Mouse (Mus musculus) stomach, embryonic 14.5 days (tissue): ENCODE measurements at regions not wholly inside any gene's neighbourhood (a gene's known extent, or its start where the extent isn't known, plus 50 kb on each side); places are given as distances from the start of the nearest gene placed in this dataset.

Source experiments
- ATAC-seq: fragments of 200-750 bp; cut with Nextera tagmentation; 2 replicates; pipeline ENCODE4 v1.8.0; 2017; ENCODE audit warnings: low read depth, moderate TSS enrichment; ENCODE audit not compliant: insufficient number of reproducible peaks, insufficient read depth, low FRiP score
- H3K27ac ChIP-seq: fragments of 300-500 bp; sonication (generic); 2 replicates; pipeline ENCODE4 v1.5.1; 2014; ENCODE audit warnings: mild to moderate bottlenecking, low read length, moderate library complexity, mixed read lengths
- H3K27me3 ChIP-seq: fragments of 300-500 bp; sonication (generic); 2 replicates; pipeline ENCODE4 v1.6.1; 2014; ENCODE audit warnings: low read length, control low read depth, mixed read lengths; ENCODE audit not compliant: control insufficient read depth, insufficient read depth
- H3K36me3 ChIP-seq: fragments of 300-500 bp; sonication (generic); 2 replicates; pipeline ENCODE4 v1.6.1; 2014; ENCODE audit warnings: mild to moderate bottlenecking, control low read depth, low read length, moderate library complexity, mixed read lengths; ENCODE audit not compliant: control insufficient read depth, insufficient read depth
- H3K4me1 ChIP-seq: fragments of 300-500 bp; sonication (generic); 2 replicates; pipeline ENCODE4 v1.6.1; 2014; ENCODE audit warnings: low read length, control low read depth, mixed read lengths; ENCODE audit not compliant: control insufficient read depth, insufficient read depth
- H3K4me2 ChIP-seq: fragments of 300-500 bp; sonication (generic); replicated peaks from 2 replicates; pipeline ENCODE4 v1.6.1; 2014; ENCODE audit warnings: low read depth, low read length, control low read depth
- H3K4me3 ChIP-seq: fragments of 300-500 bp; sonication (generic); 2 replicates; pipeline ENCODE4 v1.5.1; 2014; ENCODE audit warnings: low read depth, low read length, control low read depth
- H3K9ac ChIP-seq: fragments of 300-500 bp; sonication (generic); replicated peaks from 2 replicates; pipeline ENCODE4 v1.6.1; 2014; ENCODE audit warnings: low read depth, mild to moderate bottlenecking, control low read depth, low read length, moderate library complexity, mixed read lengths
- H3K9me3 ChIP-seq: fragments of 300-500 bp; sonication (generic); 2 replicates; pipeline ENCODE4 v1.6.1; 2016; ENCODE audit warnings: low read depth, low read length, control low read depth; ENCODE audit not compliant: control insufficient read depth
- WGBS: fragments of 180-500 bp; shearing (Covaris S2); extraction: QIAGEN DNeasy Blood & Tissue Kit; methylation state at CpG from one replicate; pipeline ENCODE4 v1.1.7; 2014; 5-methylcytosine and 5-hydroxymethylcytosine counted together

DNA sequence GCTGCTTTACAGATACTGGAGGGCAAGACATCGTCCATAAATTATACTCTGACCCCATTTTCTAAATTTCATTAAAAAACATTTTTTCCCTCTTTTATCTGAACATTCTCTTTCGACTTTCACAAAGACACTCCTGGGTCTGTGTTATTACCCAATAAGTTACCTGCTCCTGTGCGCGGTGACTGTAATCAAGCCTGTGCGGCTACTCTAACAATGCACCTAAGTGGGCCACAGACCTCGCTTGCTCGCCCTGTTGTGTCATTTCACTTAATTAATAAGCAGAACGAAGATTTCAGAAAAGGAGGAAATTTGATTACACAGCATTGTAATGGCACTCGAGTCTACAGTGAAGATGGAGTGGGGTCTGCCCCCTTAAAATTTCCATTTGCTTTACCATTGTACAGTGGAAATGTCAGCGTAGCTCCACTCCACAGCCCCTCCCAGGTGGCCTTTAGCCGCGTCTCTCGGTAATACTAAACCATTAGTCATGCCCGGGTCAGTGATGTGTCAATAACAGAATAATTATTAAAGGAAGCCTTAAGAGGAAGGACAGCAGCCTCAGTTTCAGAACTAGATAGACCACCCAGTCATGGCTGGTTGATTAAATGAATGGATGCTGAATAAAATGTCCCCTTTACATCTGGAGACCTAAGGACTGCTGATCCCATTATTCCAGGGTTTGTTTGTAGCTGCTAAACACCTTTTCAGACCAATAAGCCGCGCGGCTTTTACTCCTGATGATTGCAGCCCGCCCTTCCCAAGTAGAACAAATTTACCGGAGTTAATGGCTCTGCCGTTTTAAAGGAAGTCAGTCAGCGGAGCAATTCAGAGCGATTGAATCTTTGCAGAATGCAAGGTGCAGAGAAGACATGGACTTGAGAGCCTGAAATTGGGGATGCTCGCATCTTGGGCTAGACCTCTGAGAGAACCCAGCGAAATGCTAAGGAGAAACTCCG, 194.5 kb upstream of the Creb1 start:
- Histone ChIP-seq H3K27me3 (no peaks in the 10 kb centered on the region), H3K9ac (no peak overlapping the region), H3K4me1 (no peaks in the 10 kb centered on the region), H3K36me3 (no peaks in the 10 kb centered on the region), H3K9me3 (no peaks in the 10 kb centered on the region), H3K27ac (no peak overlapping the region), H3K4me3 (no peak overlapping the region), H3K4me2 (no peak overlapping the region)
- WGBS = 61% methylated on average over 25 of the region's 25 CpGs
- ATAC-seq = no peak

DNA sequence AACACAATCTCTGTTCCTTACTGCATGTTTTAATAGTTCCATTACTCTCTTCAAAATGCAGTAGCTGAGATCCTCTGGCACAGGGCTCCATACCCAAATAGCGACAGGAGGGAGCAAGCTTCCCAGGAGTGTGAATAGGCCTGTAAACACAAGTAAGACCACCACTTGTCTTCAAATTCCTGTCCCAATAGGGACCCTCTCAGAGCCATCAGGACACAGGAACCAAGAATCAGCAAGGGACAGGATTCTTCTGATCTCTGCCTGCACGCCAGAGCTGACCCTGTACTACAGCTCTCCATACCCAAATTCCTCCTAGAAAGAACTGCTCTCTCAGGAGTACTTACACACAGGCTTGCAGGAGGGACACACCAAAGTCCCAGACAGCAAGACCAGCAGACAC, 200.9 kb upstream of the Creb1 start:
- H3K36me3 ChIP-seq = no peaks in the 10 kb centered on the region
- no peak overlapping the region for H3K4me3 ChIP-seq
- H3K9ac ChIP-seq = no peak overlapping the region
- no peaks in the 10 kb centered on the region for H3K4me1 ChIP-seq
- no peaks in the 10 kb centered on the region for H3K27me3 ChIP-seq
- 76% methylated on average over 2 of the region's 2 CpGs for WGBS
- no peak overlapping the region for H3K27ac ChIP-seq
- no peak overlapping the region for H3K4me2 ChIP-seq
- no peaks in the 10 kb centered on the region for H3K9me3 ChIP-seq
- no peak for ATAC-seq

DNA sequence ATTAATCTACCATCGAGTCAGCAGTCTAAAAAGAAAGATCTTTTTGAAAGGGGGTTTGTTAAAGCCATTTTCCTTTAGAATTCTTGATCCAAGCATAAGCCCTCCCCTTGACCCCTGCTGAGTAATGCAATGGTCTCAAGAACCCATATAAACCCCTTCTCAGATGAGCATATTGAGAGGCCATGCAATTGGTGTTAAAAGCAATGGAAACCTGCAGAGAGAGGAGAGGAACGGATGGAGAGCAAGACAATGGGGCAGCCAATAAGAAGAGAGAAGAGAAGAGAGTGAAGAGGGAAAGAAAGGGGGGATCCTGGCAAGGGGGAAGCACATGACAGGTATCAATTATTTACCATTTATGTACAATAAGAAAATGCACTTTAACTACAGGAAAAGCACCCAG, 201.7 kb upstream of the Creb1 start:
- Histone ChIP-seq H3K27ac (no peak overlapping the region), H3K27me3 (no peaks in the 10 kb centered on the region), H3K9ac (no peak overlapping the region), H3K4me3 (no peak overlapping the region), H3K9me3 (no peaks in the 10 kb centered on the region), H3K4me1 (no peaks in the 10 kb centered on the region), H3K36me3 (no peaks in the 10 kb centered on the region), H3K4me2 (no peak overlapping the region)
- no peak for ATAC-seq
- WGBS = 61% methylated on average over 2 of the region's 2 CpGs

DNA sequence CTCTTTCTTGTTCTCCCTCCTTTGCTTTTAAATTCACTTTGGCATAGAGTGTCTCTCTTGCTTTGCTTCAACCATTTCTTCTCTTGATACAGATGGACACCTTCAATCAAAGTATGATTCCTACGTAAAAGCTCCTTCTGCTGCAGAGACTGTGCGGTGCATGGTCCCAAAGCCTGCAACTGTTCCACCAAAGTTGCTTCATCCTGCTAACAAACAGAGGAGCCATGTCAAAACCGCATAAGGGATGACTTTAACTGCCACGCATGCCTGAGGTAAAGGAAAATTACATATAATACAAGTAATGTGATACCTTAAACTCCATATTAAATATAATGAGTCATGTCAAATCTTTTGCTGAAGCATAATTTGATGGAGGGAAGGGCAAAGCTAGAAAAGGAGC, 200.1 kb upstream of the Klf7 start:
- WGBS = 91% methylated on average over 4 of the region's 4 CpGs
- ATAC-seq = no peak
- Histone ChIP-seq H3K27me3 (no peaks in the 10 kb centered on the region), H3K4me3 (no peak overlapping the region), H3K9me3 (no peaks in the 10 kb centered on the region), H3K36me3 (no peaks in the 10 kb centered on the region), H3K27ac (no peak overlapping the region), H3K4me1 (no peaks in the 10 kb centered on the region), H3K4me2 (no peak overlapping the region), H3K9ac (no peak overlapping the region)

DNA sequence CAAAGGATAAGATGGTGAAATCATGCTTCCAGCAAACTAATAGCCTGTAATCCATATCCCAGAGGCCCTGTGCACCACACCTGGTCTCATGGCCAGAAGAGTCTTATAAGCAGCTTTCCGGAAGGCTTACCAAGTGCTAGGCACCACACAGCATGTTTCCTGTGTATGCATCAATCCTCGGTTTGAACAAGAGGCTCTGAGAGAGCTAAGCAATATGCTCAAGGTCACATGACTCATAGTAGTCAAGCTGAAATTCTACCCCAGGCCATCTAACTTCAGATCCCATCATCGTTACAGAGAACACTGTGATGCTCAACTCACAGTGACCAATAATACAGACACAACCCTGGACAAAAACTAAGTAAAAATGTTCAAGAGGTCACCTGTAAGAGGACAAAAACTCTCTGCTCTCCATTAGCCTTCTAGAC, 197.1 kb upstream of the Klf7 start:
- Histone ChIP-seq H3K9me3 (no peaks in the 10 kb centered on the region), H3K36me3 (no peaks in the 10 kb centered on the region), H3K4me2 (no peak overlapping the region), H3K27me3 (no peaks in the 10 kb centered on the region), H3K4me3 (no peak overlapping the region), H3K27ac (no peak overlapping the region), H3K9ac (no peak overlapping the region), H3K4me1 (no peaks in the 10 kb centered on the region)
- 61% methylated on average over 3 of the region's 3 CpGs for WGBS
- no peak for ATAC-seq

DNA sequence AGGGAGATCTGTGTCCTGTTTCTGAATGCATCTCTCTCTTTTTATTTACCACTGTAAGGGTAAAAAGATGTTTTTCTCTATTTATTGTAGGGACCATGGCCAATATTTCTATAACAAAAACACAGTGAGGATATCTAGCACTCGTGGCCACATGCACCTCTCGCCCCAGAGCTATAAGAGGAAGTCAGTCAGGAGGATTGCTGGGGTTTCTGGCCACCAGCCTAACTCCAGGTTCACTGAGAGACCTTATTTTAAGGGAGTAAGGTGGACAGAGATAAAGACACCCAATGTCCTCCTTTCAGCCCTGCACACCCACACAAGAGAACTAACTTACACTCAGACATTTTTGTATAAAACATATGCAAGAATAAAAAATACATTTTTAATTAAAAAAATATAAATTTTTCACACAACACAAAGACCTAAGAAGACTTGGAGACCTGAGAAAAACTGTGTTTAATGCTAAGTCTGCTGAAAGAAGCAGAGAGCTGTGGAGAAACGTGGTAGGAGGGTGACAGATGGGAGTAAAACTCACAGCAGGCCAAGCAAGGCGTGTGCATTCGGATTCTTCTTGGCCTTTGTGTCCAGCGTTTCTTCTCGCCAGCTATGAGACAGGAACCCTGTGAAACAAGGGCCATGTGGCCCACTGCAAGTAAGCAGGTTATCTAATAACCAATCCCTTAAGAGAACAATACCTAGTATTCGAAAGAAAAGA, 196.5 kb upstream of the Klf7 start:
- no peak overlapping the region for H3K27ac ChIP-seq
- 80% methylated on average over 8 of the region's 8 CpGs for WGBS
- H3K9me3 ChIP-seq = no peaks in the 10 kb centered on the region
- H3K4me2 ChIP-seq = no peak overlapping the region
- no peaks in the 10 kb centered on the region for H3K36me3 ChIP-seq
- H3K27me3 ChIP-seq = no peaks in the 10 kb centered on the region
- no peaks in the 10 kb centered on the region for H3K4me1 ChIP-seq
- H3K4me3 ChIP-seq = no peak overlapping the region
- ATAC-seq = no peak
- H3K9ac ChIP-seq = no peak overlapping the region

DNA sequence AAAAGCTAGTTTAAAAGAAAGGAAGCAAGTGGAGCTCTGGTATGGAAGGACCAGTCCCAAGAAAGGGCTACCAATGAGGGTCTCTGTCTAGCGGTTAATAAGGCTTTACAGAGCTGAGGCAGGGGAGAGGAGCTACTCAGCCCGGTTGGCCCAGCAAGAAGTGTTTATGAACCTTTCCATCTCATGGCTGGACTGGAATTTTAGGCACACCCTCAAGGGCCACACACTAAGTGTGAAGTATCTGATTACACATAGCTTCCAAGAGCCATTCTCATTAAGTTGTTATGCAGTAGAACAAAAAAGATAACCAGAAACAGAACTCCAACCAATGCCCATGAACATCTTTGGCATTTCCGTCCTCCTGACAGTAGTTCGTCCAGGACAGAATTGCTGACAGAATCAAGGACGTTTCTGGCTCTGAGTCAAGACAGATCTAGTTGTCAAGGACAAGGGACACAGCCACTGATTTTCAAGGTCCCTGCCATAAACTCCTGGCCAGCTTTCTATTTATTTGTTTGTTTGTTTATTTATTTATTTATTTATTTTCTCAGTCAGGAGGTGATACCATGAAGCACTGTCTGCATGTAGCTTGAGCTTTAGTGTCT, 195.1 kb upstream of the Klf7 start:
- Histone ChIP-seq H3K4me3 (no peak overlapping the region), H3K36me3 (no peaks in the 10 kb centered on the region), H3K27me3 (no peaks in the 10 kb centered on the region), H3K4me2 (no peak overlapping the region), H3K9ac (no peak overlapping the region), H3K9me3 (no peaks in the 10 kb centered on the region), H3K4me1 (no peaks in the 10 kb centered on the region), H3K27ac (no peak overlapping the region)
- ATAC-seq = no peak
- 62% methylated on average over 5 of the region's 5 CpGs for WGBS

DNA sequence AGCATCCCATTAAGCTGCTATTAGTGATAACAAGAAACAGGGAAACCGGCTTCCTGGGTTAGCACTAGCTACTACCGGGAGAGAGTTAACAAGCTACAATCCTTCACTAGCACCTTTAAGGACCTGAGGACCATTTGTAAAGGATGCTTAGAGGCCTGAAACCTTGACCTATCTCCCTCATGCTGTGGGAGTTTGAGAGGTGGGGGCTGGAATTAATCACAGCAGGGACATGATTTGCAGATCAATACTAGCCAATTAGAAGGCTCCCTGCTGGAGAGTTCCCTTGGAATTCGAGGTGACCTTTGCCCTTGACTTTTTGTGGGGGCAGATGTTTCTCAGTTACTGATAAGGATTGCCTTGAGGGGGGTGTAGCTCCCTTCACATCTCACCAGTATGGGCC, 189.3 kb upstream of the Klf7 start:
- no peak overlapping the region for H3K4me2 ChIP-seq
- no peaks in the 10 kb centered on the region for H3K4me1 ChIP-seq
- no peak overlapping the region for H3K27ac ChIP-seq
- 24% methylated on average over 3 of the region's 3 CpGs for WGBS
- H3K36me3 ChIP-seq = no peaks in the 10 kb centered on the region
- H3K4me3 ChIP-seq = no peak overlapping the region
- no peaks in the 10 kb centered on the region for H3K27me3 ChIP-seq
- H3K9ac ChIP-seq = no peak overlapping the region
- H3K9me3 ChIP-seq = no peaks in the 10 kb centered on the region
- ATAC-seq = no peak
